Mouse (Mus musculus) brain, embryonic 14.5 days (tissue): ENCODE measurements around the gene Zfpm1. TPM values are rescaled to one million over a fixed set of nuclear protein-coding genes. Genes with fewer than 3 reads are reported as not detected.

Experiments
- DNase-seq: peaks from one replicate; pipeline ENCODE4 v3.0.0-alpha.2; 2011; ENCODE audit warnings: low read depth
- CTCF ChIP-seq: fragments of 200-500 bp; IDR thresholded peaks from 2 replicates; pipeline ENCODE4 v1.5.1; 2012; ENCODE audit warnings: inconsistent platforms, mild to moderate bottlenecking, moderate library complexity, borderline replicate concordance; ENCODE audit not compliant: insufficient read depth, insufficient read length; ENCODE audit errors: extremely low read depth
- POLR2A ChIP-seq: fragments of 200-500 bp; IDR thresholded peaks from 2 replicates; pipeline ENCODE4 v1.6.1; 2012; ENCODE audit warnings: mild to moderate bottlenecking, inconsistent platforms, borderline replicate concordance; ENCODE audit not compliant: poor library complexity, insufficient read depth, insufficient read length, severe bottlenecking; ENCODE audit errors: extremely low read depth
- polyA plus RNA-seq: library from polyadenylated mRNA; depleted of rRNA; stranded (reverse); fragments of >200 nt; gene quantifications from 2 replicates; pipeline ENCODE4 v1.2.3, GENCODE M21; 2012

Zfpm1 gene
- polyA plus RNA-seq, 1 experiment: 16.9 TPM

DNA sequence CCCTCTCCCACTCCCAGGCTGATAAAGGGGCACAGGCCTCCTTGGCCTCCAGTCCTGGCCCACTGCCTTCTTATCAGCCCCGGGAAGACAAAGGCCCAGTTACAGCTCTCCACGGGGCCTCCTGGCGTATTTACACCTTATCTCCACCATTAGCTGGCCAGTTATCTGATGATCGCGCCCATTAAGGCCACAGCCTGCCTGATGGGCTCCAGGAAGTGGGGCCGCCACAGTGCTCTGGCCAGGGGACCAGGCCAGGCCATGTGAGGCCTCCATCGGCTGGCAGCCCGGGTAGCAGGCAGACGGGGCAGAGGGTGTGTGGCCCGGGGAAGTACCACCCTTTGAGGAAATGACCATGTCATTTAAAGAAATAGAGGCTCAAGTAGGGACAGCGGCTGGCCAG is 40.9 kb downstream of the Zfpm1 start:
- DNase-seq: no peak

DNA sequence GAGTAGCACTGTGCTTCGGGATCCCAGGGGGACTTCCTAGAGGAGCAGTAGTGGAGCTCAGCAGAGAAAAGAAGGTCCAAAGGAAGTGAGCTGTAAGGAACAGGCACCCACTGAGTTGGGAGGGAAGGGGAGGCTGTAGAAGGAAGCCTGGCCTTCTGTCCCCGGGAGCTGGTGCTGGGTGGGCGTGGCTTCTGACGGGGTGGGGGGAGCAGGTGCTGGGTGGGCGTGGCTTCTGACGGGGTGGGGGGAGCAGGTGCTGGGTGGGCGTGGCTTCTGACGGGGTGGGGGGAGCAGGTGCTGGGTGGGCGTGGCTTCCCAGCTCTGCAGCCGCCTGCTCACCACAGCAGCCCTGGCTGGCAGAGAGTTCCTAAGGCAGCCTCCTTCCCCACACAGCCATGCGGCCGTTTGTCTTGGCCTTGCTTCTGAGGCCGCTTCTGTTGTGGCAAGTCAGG is 42.0 kb downstream of the Zfpm1 start:
- DNase-seq: peak; percentile 47

More for the DNA sequence above, 40.9 kb downstream of the Zfpm1 start:
- TF ChIP-seq POLR2A (no peak), CTCF (no peak)

DNA sequence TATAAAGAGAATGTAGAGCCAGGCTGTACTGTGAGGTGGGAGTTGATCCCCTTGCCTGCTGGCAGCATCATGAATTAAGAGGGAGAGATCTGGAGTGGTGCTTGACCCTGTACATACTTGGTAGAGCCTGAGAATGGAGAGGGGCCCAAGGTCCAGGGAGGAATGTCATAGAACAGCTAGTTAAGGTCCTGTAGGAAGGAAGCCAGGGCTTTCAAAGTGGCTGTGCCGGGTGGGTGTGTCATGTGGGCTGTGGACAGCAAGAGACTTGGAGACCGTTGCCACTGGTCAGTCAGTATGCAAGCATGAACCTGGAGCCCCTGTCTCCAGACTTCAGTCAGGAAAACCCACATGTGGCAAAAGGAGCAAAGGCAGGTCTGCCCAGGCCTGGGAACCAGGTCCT is 43.3 kb downstream of the Zfpm1 start:
- TF ChIP-seq CTCF: no peak
- no peak for TF ChIP-seq POLR2A
- no peak for DNase-seq

GRCm38 (mm10) chr8:122326114-122326542 is 44.2 kb downstream of the Zfpm1 start:
- DNase-seq: peak; percentile 43
- TF ChIP-seq POLR2A (no peak), CTCF (no peak)

- TF ChIP-seq POLR2A: no peak
- TF ChIP-seq CTCF: no peak
Observed at GRCm38 (mm10) chr8:122329072-122329471, 47.1 kb downstream of the Zfpm1 start.

GRCm38 (mm10) chr8:122329553-122330239 is 47.8 kb downstream of the Zfpm1 start:
- TF ChIP-seq CTCF: no peak
- TF ChIP-seq POLR2A: no peak
- DNase-seq: peak; percentile 70

More at GRCm38 (mm10) chr8:122329072-122329471, 47.1 kb downstream of the Zfpm1 start:
- DNase-seq: no peak

DNA sequence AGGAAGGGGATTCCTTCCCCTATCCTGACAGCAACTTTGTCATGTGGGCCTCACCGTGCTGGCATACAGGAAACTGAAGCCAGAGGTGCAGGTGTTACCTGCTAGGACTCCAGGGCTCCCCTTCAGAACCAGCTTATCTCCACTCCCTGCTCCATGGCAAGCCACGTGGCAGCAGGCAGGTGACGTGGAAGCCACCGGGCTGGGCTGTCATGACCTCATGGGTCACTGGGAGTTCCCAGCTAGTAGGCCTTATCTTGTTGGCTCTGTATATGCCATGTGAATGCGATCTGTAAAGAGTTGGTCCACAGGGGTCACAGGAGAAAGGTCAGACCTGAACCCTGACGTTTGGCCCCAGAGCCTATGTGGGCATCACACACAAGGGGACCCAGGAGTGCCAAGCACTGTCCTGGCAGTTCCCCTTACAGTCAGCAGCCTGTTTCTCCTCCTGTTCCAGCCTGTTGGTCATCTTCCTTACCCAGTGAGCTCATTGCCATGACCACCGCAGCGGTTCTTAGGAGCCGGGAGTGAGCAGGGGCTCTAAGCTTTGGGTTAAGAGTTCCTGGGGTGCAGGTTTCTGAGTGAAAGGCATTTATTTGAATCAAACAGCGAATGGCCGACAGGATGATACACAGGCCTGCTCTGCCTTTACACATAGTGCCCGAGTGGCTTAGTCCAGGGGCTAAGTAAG is 48.6 kb downstream of the Zfpm1 start:
- no peak for DNase-seq
- TF ChIP-seq POLR2A (no peak), CTCF (no peak)

DNA sequence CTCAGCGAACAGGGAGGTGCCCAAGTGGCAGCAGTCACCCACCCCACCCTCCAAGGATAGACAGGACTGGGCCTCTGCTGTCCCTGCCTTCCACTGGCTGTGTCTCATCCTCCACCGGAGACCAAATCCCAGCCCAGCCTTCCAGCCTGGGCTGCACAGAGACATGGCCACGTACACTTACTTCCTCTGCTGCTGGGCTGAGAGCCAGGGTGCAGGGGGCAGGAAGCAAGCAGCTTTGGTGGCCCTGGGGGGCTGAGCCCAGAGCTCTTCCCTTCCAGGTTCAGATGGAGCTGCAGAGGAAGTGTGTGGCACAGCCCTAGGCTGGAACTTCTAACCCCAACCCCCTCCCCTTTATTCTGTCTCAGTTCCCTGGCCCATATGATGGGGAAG is 49.2 kb downstream of the Zfpm1 start:
- no peak for DNase-seq
- no peak for TF ChIP-seq CTCF
- TF ChIP-seq POLR2A: no peak

GRCm38 (mm10) chr8:122332753-122333506 is 51.0 kb downstream of the Zfpm1 start:
- TF ChIP-seq CTCF: peak; percentile 97
- TF ChIP-seq POLR2A: no peak
- peak; percentile 75 for DNase-seq

GRCm38 (mm10) chr8:122333531-122333930 is 51.6 kb downstream of the Zfpm1 start:
- TF ChIP-seq POLR2A (no peak), CTCF (no peak)
- no peak for DNase-seq

DNA sequence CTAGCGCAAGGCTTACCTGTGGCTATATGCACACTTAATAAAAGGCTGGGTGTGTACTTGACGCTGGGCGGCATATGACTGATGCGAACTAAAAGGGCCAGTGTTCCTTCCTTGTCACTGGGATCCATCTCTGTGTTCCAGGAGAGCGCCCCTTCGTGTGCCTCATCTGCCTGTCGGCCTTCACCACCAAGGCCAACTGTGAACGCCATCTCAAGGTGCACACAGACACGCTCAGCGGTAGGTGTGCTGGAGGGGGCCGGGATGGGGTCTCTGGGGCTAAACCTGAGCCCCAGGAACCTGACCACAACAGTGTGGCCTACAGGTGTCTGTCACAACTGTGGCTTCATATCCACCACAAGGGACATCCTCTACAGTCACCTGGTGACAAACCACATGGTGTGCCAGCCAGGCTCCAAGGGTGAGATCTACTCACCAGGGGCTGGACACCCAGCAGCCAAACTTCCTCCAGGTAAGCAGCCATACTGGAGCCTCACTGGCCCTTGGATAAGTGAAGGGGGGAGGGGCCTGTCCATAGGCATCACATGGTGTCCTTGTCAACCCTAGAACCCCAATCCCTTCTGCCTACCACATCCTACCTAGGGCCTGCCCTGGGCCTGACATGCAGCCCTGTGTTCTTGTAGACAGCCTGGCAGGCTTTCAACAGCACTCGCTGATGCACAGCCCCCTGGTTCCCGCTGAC is 53.0 kb downstream of the Zfpm1 start:
- DNase-seq: no peak
- TF ChIP-seq POLR2A (no peak), CTCF (no peak)

- TF ChIP-seq CTCF (no peak), POLR2A (0 out of 2 replicates have a peak, but pooled peaks have one; percentile 3)
- no peak for DNase-seq
Observed at GRCm38 (mm10) chr8:122335638-122336250, 53.8 kb downstream of the Zfpm1 start.
